Mouse (Mus musculus): ENCODE measurements around the gene Pex7.
A peak's percentile ranks its signal among the peaks of the same experiment; 100 is the strongest.
"Not testable (repeated sequence)": the region's sequence is repeated elsewhere in the genome, so short reads cannot be mapped to it uniquely, and the experiment has no call there.

Gene Pex7

GRCm38 (mm10) chr10:19933511-19934383, 26.3 kb upstream of the Pex7 start:
- DNase-seq: peak; percentile 88

- no peak for DNase-seq
Observed at GRCm38 (mm10) chr10:19932986-19933385, 25.5 kb upstream of the Pex7 start.

GRCm38 (mm10) chr10:19928205-19928604, 20.7 kb upstream of the Pex7 start:
- DNase-seq: no peak

GRCm38 (mm10) chr10:19926391-19926897, 19.0 kb upstream of the Pex7 start:
- not testable (repeated sequence) for DNase-seq

- no peak for DNase-seq
Observed at GRCm38 (mm10) chr10:19924256-19924655, 16.8 kb upstream of the Pex7 start.

- peak; percentile 99 for DNase-seq
Observed at GRCm38 (mm10) chr10:19922410-19922809, 14.9 kb upstream of the Pex7 start.

- no peak for DNase-seq
Observed at GRCm38 (mm10) chr10:19915301-19915700, 7.8 kb upstream of the Pex7 start.

GRCm38 (mm10) chr10:19913806-19914205, 6.3 kb upstream of the Pex7 start:
- DNase-seq: no peak

- no peak for DNase-seq
Observed at GRCm38 (mm10) chr10:19911583-19911982, 4.1 kb upstream of the Pex7 start.

- no peak for DNase-seq
Observed at GRCm38 (mm10) chr10:19910516-19910915, 3.0 kb upstream of the Pex7 start.

GRCm38 (mm10) chr10:19908076-19908475, 587 bp upstream of the Pex7 start:
- no peak for DNase-seq

GRCm38 (mm10) chr10:19904077-19904820, 3.2 kb downstream of the Pex7 start:
- peak; percentile 43 for DNase-seq

GRCm38 (mm10) chr10:19901992-19902391, 5.5 kb downstream of the Pex7 start:
- DNase-seq: no peak

- no peak for DNase-seq
Observed at GRCm38 (mm10) chr10:19900191-19900590, 7.3 kb downstream of the Pex7 start.

- peak; percentile 34 for DNase-seq
Observed at GRCm38 (mm10) chr10:19893976-19894375, 13.5 kb downstream of the Pex7 start.

GRCm38 (mm10) chr10:19893146-19893545, 14.3 kb downstream of the Pex7 start:
- DNase-seq: no peak

- no peak for DNase-seq
Observed at GRCm38 (mm10) chr10:19891686-19892085, 15.8 kb downstream of the Pex7 start.

- DNase-seq: no peak
Observed at GRCm38 (mm10) chr10:19889908-19890307, 17.6 kb downstream of the Pex7 start.

- DNase-seq: no peak
Observed at GRCm38 (mm10) chr10:19886249-19886648, 21.2 kb downstream of the Pex7 start.

GRCm38 (mm10) chr10:19884409-19884808, 23.1 kb downstream of the Pex7 start:
- no peak for DNase-seq

- no peak for DNase-seq
Observed at GRCm38 (mm10) chr10:19880437-19880836, 27.1 kb downstream of the Pex7 start.

GRCm38 (mm10) chr10:19879161-19879560, 28.3 kb downstream of the Pex7 start:
- DNase-seq: no peak

- DNase-seq: no peak
Observed at GRCm38 (mm10) chr10:19877679-19878078, 29.8 kb downstream of the Pex7 start.

GRCm38 (mm10) chr10:19877257-19877656, 30.2 kb downstream of the Pex7 start:
- no peak for DNase-seq
